Mouse (Mus musculus) G1E (cell line): ENCODE results near the gene Slc34a3.

ENCODE experiments used
- CTCF ChIP-seq: IDR thresholded peaks from 2 replicates; pipeline ENCODE4 v1.5.1; 2012; ENCODE audit warnings: low read depth, low read length, inconsistent platforms, mixed read lengths
- GATA1 ChIP-seq: IDR thresholded peaks from 2 replicates; pipeline ENCODE4 v1.6.1; 2012; ENCODE audit warnings: borderline replicate concordance, low read length, inconsistent platforms, mixed read lengths
- POLR2AphosphoS5 ChIP-seq: IDR thresholded peaks from 2 replicates; pipeline ENCODE4 v1.6.1; 2012; ENCODE audit warnings: low read depth, low read length, inconsistent platforms; ENCODE audit not compliant: insufficient replicate concordance
- TAL1 ChIP-seq: conservative IDR thresholded peaks from 2 replicates; pipeline ENCODE4 v1.6.1; 2012; ENCODE audit warnings: low read depth, low read length, inconsistent platforms, mixed read lengths

GRCm38 (mm10) chr2:25224492-25224765 is 9.7 kb downstream of the Slc34a3 start, which contains the start of gene Tubb4b:
- TF ChIP-seq CTCF (no peak), POLR2AphosphoS5 (peak; percentile 99), GATA1 (no peak), TAL1 (no peak)
